Mouse (Mus musculus) right cerebral cortex, postnatal 4 days (tissue): ENCODE data around the gene Sebox.
"Not testable (repeated sequence)": the region's sequence is repeated elsewhere in the genome, so short reads cannot be mapped to it uniquely, and the experiment has no call there.

Experiments used
- DNase-seq: peaks from one replicate; pipeline ENCODE4 v3.0.0-alpha.2; 2022

Gene Sebox

DNA sequence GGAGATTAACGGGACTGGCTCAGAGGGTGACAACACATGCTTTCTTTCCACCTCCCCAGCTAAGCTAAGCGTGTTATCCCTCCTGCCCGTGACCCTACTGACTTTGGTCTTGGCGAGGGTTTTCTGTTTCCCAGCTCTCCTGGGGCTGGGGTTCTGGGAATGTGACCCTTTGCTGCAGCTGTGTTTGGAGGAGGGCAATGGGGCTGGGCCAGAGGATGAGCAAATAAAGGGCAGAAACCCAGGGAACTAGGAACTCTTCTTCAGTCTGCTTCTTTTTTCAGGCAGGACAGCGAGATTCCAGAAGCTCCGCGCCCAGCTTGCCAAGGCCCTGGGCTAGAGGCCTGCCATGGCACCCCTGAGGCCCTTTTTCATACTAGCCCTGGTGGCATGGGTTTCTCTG lies 4.2 kb upstream of the Sebox start, which contains the start of gene Vtn:
Vtn (plus strand) TSS at position 88 of the 400 bp plus-strand sequence.
- DNase-seq, result no peak

- no peak for DNase-seq
These were observed 3.7 kb upstream of the Sebox start for GRCm38 (mm10) chr11:78499543-78499942.

- no peak for DNase-seq
These were observed 2.5 kb upstream of the Sebox start for GRCm38 (mm10) chr11:78500623-78501202.

DNA sequence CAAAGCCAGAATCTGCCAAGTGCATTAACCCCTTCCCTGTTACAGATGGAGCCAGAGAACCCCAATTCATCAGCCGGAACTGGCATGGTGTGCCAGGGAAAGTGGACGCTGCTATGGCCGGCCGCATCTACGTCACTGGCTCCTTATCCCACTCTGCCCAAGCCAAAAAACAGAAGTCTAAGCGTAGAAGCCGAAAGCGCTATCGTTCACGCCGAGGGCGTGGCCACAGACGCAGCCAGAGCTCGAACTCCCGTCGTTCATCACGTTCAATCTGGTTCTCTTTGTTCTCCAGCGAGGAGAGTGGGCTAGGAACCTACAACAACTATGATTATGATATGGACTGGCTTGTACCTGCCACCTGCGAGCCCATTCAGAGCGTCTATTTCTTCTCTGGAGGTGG lies 1.7 kb upstream of the Sebox start:
- DNase-seq, result no peak

DNA sequence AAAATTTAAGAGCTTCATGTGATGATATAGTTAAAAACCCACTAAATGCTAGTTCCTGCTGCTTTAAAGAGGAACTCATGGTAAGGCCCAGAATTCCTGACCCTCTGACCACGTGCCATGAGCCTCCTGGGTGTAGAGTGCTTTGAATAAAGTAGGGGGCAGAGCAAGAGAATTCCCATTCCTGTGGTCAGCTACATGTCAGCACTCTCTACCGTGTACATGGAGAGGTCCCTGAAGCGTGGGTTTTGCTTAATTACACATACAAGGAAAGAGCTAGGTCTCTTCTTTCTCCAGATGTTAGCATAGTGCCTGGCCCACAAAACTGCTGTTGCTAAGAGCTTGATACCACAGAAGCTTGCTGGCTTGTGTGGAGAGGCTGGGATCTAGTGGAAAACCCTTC lies 2.2 kb downstream of the Sebox start:
- DNase-seq, result no peak

DNA sequence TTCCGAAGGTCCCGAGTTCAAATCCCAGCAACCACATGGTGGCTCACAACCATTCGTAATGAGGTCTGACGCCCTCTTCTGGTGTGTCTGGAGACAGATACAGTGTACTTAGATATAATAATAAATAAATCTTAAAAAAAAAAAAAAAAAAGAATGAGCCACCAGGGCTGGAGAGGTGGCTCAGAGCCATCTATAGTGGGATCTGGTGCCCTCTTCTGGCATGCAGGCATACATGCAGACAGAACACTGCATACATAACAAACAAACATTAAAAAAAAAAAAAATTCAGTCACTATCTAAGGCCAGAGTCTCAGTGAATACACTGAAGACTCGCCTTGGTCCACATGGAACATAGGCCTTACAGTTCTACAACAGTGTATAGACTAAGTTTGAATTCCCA lies 5.9 kb downstream of the Sebox start:
- no peak for DNase-seq

DNA sequence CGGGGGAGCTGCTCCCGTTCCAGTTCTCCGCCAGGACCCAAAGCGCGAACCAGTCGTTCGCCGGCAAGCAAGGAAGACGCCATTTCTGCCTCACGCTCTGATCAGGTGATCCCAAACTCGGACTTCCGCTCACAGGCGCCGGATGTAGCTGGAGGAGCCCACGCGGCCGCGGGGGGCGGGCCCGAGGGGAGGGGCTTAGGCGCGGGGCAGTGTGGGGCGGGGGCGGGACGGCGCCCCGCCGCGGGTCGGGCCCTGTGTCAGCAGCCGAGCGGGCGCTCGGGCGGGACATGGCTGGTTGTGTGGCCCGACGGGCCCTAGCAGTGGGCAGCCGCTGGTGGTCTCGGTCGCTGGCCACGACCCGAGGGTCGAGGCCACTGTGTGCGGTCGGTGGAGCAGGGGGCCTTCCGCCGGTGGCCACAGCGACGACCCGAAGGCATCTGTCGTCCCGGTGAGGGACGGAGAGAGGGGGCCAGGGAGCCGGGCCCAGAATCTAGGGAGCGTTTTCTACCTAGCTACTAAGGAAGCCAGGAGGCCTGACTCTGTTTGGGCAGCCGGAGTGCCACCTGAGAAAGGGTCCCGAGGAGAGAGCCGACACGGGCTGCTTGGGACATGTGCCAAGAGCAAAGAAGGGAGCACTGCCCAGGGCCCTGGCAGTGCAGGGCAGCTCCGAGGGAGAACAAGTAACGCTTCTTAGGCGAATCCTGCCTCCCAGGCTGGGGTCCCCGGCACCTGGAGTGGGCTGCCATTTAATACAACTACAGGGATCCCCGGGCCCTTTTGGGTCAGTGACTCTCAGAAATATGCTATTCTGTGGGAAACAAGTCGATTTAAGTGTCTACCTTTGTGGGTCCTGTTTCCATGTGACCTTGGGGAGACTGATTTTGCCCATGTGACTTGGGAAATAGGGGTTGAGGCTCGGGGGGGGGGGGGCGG lies 9.0 kb downstream of the Sebox start, which contains the start of the genes Tmem199 and Poldip2:
Tmem199 (minus strand) TSS at position 148 of the 933 bp plus-strand sequence.
Poldip2 (plus strand) TSS at position 169 of the 933 bp plus-strand sequence.
- peak; percentile 86 for DNase-seq

DNA sequence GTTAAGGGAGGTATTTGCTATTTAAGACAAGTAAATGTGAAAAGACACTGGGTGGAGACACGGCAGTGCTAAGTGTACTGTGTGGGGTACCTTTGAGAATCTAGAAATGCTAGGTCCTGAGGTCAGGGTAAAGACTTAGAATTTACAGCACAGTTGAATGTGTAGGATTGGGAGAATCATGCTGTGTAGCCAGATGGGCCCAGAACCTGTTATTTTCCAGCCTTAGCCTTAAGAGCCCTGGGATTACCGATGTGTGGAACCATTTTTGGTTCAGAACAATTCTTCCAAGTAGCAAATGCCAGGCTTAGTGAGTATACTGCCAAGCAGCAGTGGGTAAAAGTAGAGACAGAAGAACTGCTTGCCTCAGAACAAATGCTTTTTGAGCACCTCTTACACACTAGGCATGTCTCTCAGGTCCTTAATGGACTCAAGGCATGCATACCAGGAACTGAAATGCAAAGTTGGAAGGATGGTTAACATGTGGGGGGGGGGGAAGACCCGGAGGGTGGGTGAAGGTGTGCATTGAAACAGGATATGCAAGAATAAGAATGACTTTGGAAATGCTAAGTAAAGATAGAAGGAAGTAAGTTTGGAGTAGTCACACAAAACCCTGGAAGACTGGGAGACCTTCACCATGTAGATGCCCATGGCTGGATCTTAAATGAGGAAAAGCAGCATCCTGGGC lies 10.0 kb downstream of the Sebox start:
- DNase-seq, result no peak

- no peak for DNase-seq
These were observed 12.5 kb downstream of the Sebox start for GRCm38 (mm10) chr11:78515549-78516325.

- no peak for DNase-seq
These were observed 15.7 kb downstream of the Sebox start for GRCm38 (mm10) chr11:78518931-78519330.

DNA sequence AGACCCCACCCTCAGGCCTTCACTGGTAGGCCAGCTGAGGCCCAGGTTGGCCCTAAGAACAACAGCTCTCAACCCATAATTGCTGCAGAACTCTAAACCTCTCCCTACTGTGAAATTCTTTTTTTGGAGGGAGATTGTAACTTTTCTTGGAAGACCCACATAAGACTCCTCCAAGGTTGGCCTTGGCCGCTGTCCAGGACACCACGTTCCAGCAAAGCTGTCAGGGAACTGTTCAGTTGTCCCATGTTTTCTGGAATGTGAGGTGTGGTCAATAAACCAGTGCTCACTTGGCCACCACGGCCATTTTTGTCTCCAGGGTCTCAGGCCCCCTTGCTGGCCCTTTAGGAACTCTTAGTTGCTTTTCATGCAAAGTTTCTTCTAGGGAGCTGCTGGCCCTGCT lies 18.6 kb downstream of the Sebox start:
- DNase-seq, result no peak

- no peak for DNase-seq
These were observed 19.3 kb downstream of the Sebox start for GRCm38 (mm10) chr11:78522481-78522997.

- no peak for DNase-seq
These were observed 20.2 kb downstream of the Sebox start for GRCm38 (mm10) chr11:78523241-78523955.

DNA sequence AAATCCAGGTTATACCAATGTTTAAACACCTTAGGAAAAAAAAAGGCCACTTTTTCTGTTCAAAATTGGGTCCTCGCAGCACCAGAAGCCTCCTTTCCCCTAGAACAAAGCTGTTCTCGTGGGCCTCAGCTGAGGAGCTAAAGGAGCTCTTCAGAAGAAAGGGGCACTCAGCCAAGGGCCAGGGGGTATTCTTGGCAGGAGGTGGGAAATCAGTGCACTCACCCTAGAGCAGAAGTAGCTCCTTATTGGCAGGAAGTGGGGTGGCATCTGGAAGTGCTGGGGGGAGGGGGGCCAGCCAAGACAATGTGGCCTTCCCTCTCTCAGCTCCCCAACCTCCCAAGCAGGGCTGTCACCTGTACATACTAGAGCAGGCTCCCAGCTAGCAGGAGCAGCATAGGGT lies 21.6 kb downstream of the Sebox start:
- DNase-seq, result no peak

GRCm38 (mm10) chr11:78528714-78529113 lies 25.5 kb downstream of the Sebox start:
- DNase-seq, result no peak

DNA sequence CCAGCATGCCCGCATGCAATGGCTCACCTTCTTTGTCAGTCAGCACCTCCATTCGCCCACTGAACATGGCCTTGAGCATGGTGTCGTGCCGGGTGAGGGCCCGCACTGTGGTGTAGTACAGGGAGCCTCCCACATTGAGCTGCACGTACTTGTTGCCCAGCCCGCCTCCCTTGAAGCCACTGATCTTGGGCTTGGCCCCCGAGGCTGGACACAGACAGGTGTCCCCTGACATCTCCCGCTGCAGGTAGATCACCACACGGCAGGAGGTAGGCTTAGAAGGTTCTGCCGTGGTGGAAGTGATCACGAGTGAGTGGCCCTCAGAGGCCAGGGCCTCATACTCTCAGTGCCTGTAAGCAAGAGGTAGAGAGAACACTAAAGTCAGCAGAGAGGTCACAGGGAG lies 26.8 kb downstream of the Sebox start:
- DNase-seq, result no peak

- DNase-seq, result no peak
These were observed 27.8 kb downstream of the Sebox start for GRCm38 (mm10) chr11:78531046-78531445.

DNA sequence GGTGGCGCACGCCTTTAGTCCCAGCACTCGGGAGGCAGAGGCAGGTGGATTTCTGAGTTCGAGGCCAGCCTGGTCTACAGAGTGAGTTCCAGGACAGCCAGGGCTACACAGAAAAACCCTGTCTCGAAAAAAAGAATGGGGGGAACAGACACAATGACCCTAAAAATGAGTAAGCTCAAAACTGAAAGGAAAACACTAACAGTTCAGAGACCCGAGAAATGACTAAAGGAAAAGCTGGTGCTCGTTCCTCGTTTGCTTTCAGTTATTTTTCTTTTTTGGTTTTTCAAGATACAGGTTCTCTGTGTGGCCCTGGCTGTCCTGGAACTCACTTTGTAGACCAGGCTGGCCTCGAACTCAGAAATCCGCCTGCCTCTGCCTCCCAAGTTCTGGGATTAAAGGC lies 28.3 kb downstream of the Sebox start:
- DNase-seq, result not testable (repeated sequence)

DNA sequence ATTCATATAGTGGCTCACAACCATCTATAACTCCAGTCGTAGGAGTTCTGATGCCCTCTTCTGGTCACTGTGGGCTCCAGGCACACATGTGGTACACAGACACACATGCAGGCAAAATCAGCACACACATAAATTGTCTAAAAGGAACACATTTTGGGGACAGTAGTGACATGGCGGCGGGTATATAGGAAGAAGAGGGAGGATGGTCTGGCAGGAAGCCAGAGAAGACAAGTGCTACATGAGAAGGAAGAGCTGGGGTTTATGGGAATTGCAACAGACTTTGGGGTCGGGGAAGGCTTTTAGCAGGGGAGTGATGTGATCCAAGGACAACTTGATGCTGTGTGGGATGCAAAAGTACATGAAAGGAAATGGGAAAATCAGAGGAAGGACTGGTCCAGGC lies 31.3 kb downstream of the Sebox start:
- DNase-seq, result no peak

- no peak for DNase-seq
These were observed 32.3 kb downstream of the Sebox start for GRCm38 (mm10) chr11:78535376-78536079.

GRCm38 (mm10) chr11:78536080-78536689 lies 32.9 kb downstream of the Sebox start, which contains the start of the genes Tnfaip1 and Ift20:
Gene Tnfaip1 (minus strand): TSS chr11:78536332.
Gene Ift20 (plus strand): TSS chr11:78536361.
- DNase-seq, result peak; percentile 92
